Mouse (Mus musculus) cerebellum, adult (tissue): ENCODE results near the gene Aqp3.
A peak's percentile ranks its signal among the peaks of the same experiment; 100 is the strongest.
"Not testable (repeated sequence)": the region's sequence is repeated elsewhere in the genome, so short reads cannot be mapped to it uniquely, and the experiment has no call there.

Experiments
- ATAC-seq: cut with Nextera tagmentation; 2 replicates; pipeline ENCODE4 v1.9.2; 2017; ENCODE audit warnings: mild to moderate bottlenecking, moderate library complexity, mixed read lengths; ENCODE audit not compliant: insufficient number of reproducible peaks, low FRiP score, low TSS enrichment

The Aqp3 gene

DNA sequence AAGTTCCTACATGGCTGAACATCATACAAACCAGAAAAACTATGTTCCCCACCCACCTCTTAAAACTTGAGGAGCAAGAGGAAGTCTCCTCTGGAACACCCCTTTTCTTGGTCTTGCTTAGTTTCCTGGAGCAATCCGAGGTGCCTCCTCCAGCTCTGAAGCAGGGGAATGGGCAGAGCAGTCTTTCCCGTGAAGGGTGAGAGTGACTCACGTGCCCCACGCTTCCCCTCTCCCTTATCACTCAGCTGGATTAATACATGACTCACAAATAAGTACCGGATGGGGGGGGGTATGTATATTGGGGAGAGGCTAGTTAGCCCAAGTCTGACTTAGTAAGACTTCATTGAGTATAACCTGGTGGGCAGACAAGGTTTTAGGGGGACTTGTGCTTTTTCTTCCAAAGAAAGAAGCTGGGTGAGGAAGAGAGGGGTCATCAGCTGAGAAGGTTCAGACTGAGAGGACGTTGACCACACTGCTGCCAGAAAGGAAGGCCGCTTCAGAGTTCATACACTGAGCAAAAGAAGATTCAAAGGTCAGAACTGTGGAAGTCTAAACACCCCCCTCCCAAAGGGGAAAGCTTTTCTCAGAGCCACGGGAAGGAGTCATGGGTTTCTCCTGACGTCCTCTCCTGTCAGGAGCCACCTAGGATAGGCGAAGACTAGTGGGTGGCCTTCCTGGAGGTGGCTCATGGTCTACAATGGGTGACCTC is 10.9 kb upstream of the Aqp3 start:
- ATAC-seq = no peak

DNA sequence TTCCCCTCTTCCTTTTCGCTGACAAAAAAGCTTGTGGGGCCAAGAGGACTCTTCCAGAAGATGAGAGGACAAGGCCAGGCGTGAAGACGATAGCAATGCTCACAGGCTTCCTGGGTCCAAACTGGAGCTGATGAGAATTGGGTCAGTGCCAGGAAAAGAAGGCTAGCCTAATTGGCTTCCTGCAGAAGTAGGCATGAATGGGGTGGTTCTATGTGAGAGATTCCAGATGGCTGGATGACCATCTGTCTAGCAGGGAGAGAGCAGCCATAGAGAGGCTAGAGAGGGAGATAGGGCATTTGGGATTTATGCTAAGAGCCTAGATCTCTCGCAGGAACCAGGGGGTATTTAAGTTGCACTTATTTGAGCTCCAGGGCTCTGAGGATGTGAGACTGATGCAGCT is 9.5 kb upstream of the Aqp3 start:
- peak; percentile 76; the same call in 1 of the 2 replicates for ATAC-seq

DNA sequence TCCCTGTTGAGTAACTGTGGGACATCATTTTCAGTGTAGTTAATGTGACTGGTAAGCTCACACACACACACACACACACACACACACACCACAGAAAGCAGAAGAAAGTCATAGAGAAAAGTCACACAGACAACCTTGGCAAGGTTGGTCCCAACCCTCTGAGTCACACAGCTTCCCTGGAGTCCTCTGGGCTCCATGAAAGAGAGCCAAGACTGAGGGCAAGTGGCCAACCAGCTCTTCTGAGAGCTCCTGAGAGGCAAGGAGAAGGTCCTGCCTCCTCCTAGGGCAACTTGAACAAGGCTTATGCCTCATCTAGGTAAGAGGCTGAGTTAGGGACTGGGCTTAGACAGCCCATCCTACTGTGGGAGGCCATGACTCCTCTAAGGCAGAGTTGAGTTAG is 4.9 kb upstream of the Aqp3 start:
- no peak for ATAC-seq

DNA sequence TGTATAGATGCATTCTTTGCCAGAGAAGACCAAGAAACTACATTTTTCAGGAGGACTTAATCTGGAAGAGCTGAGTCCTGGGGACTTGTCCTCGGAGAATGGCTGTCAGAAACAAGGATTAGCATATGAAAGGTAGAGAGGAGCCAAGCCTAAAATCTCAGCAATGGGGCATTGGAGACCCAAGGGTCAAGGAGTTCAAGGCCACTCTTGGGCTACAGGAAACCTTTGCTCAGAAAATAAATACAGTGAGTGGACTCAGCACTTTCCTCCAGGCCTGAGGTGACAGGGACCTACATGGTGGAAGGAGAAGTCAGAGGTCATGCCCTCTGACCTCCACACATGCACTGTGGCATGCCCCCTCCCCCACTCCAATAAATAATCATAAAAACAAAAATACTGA is 3.0 kb upstream of the Aqp3 start:
- no peak for ATAC-seq

GRCm38 (mm10) chr4:41098577-41098951 is 581 bp upstream of the Aqp3 start:
- no peak for ATAC-seq

DNA sequence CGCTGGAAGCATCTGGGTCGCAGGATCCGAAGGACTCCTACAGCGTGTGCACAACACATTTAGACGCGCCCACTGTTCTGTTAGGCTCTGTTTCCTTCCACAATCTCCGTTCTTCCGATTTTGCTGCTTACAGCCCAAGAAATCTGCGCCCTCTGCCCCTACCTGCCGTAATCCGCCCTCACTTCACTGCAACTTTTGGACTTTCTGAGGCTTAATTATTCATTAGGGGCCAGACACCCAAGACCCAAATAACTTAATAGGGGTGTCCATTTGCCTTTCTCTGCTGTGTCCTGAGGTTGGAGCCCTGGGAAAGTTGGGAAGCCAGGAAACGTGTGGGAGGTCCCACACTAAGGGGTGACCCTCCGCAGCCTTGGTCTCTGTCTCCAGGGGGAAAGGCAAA is 602 bp downstream of the Aqp3 start:
- ATAC-seq = no peak

GRCm38 (mm10) chr4:41096794-41097193 is 1.2 kb downstream of the Aqp3 start:
- ATAC-seq = no peak

DNA sequence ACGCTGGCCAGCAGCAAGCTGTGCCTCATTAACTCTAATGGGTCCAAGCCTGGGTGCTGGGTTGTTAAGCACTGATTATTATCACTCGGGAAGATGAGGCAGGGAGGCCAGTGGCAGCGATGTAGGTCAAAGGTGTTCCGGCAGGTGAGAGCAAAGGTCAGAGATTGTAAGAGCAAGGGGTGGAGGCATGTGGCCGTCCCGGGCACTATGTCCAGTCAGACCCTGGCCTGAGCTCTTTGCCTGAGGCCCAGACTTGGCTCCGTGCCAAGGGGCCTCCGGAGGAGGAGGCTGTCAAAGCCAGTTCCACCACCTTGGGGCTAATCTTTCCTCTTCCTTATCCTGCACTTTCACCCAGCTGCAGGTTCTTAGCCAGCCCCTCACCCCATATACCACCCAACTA is 1.8 kb downstream of the Aqp3 start:
- ATAC-seq = no peak

GRCm38 (mm10) chr4:41094361-41094760 is 3.6 kb downstream of the Aqp3 start:
- no peak for ATAC-seq

- ATAC-seq = no peak
Measured at GRCm38 (mm10) chr4:41092958-41093357, 5.0 kb downstream of the Aqp3 start.

- ATAC-seq = no peak
Measured at GRCm38 (mm10) chr4:41091391-41091790, 6.6 kb downstream of the Aqp3 start.

DNA sequence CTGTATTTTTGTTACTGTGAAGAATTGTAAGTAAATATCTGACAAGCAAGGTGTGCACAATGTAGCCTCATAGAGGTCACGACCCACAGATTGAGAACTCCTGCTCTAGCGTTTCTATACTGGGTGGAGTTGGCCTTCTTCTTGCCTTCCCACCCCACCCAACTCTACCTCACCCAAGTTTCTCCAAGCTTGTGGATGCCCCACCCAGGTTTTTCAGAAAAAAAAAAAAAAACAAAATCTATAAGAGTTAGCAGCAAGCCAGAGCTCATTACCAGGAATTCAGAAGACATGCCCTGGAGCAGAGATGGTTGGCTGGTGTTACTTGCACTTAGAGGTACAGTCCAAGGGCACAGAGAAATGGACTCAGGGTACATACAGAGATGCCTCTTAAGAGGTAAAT is 8.3 kb downstream of the Aqp3 start:
- ATAC-seq = no peak

DNA sequence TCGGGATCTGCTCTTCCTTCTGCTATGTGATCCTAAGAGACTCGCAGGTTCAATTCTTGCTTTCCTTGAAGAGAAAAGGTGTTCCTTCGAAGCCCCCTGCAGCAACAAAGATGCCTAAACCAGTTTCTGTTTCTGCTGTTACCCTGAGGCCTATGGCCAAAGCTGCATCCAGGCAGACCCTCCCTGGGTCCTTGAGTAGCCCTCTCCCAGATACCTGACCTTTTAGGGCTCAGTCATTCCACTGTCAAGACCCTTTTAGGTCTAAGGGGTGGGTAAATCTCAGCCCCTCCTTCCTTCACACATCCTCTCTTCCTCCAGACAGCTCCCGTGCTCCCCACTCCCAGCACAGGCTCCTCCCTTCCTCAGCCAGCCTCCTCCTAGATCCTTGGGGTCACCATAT is 8.8 kb downstream of the Aqp3 start:
- ATAC-seq = no peak

DNA sequence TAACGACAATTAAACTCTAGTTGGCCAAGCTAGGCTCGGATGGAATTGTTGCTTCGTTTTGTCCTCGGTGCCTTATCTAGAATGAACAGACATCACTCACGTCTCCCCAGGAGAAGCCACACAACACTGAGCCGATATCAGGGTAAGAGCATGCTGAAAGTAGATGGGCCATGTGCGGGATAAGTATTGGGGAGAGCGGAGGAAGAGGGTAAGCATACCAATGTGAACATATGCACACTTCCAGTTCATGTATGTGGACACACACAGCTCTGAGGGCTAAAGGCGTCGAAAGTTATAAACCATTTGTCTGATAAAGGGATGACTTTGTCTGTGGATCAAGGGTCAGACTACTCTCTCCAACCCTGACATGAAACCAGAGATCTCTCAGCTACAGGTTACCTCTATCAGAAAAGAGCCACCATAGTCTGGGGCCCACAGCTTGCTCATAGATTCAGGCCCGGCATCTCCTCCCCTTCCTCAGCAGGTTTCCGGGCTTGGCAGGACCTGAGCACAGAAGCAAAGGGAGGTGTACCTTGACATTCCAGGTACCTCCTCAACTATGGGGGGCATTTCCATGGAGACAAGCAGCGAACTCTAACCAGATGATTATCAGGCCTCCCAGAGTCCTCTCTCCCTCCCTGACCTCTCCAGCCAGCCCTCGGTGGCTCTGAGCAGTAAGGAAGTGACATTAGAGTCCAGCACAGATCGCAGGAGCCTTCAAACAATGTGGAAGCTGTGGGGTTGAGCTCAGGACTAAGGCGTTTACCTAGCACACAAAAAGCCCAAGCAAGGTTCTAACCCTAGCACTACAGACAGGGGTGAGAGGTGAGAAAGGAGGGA is 10.3 kb downstream of the Aqp3 start:
- ATAC-seq = no peak

DNA sequence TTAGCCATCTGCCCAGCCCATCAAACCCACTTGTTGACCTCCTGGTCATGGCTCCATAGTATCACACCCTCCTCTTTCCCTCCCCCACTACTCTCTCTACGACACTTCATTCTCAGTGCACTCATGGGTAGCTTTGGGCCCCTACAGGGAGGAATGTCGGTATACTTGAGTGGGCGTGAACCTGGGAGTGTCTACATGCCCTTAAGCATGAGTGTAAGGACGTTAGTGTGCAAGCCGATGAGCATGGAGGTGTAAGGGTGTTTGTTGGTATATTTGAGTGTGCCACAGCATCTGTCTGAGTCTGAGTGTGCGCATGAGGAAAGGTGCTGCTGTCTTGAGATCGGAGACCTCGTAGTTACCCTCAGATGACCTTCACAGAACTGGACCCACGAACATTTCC is 11.0 kb downstream of the Aqp3 start:
- ATAC-seq = no peak

GRCm38 (mm10) chr4:41084819-41085218 is 13.2 kb downstream of the Aqp3 start:
- ATAC-seq = no peak

DNA sequence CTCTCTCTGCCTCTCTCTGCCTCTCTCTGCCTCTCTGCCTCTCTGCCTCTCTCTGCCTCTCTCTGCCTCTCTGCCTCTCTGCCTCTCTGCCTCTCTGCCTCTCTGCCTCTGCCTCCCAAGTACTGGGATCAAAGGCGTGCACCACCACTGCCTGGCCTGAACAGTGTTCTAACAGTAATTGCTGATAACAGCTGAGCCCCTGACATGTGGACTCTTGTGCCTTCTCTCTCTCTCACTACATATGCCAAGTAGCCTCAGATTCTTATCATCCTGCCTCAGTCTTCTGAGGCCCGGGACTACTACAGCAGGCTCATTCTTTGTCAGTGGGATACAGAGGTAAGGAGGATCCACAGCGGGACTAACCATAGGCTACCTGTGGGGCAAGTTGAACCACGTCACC is 15.2 kb downstream of the Aqp3 start:
- ATAC-seq = not testable (repeated sequence)

- no peak for ATAC-seq
Measured at GRCm38 (mm10) chr4:41081733-41082132, 16.2 kb downstream of the Aqp3 start.

- ATAC-seq = no peak
Measured at GRCm38 (mm10) chr4:41078726-41079125, 19.3 kb downstream of the Aqp3 start.

GRCm38 (mm10) chr4:41074461-41074860 is 23.5 kb downstream of the Aqp3 start:
- ATAC-seq = no peak

DNA sequence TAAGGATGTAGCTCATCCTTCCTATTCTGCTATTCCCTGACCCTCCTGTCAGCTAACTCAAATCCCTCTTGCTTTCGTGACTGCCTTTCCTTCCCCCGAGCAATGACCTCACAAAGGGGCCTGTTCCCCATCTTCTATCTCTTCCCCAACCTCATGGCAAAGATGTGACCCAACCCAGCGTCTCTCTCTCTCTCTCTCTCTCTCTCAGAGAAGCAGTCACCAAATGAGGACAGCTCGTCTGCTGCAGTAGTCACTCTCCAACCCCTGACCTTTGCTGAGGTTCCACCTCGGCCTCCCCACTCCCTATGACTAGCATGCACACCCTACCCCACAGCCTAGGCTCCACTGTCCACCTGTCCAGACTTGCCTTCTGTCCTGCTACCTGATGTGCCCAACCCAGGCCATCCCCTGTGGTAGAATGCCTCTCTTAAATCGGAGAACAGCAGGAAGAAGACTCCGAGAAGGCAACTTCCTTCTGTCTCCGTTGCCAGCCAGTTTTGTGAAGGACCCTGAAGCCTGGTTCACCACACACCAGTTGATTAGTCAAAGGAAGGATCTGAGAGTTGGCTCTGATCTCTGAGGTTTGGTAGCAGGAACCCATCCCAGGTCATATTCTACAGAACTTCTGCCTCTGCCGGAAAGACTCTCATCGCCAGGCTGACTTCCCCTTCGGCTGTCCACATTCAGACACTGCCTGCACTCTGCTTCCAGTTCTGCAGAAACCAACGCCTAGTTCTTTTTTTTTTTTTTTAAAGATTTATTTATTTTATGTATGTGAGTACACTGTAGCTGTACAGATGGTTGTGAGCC is 24.8 kb downstream of the Aqp3 start:
- ATAC-seq = no peak
